Comparison of ENCODE assay signal across 19 mouse cellular contexts in the genomic region with DNA sequence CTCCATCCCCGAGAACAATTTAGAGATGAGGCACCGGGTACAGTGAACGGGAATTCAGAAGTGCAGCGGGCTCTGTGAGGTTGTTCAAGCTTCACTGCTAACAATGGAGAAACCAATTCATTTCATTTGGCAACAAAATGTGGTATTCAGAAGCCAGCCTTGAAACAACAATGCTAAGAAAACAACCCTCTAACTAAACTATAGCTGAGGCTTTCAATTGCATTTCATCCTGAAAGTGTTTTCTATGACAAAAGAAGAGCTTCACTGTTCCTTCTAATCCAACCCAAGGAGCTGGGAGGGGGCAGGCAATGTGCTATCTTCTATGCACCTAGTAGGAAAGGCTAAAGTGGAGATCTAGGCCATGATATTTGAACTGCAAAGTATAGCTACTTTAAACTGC.
"Had no signal": no experiment of that assay in that cellular context is flagged by ENCODE, and none has a peak within 500 bp of the region (broad histone marks: within the 10 kb centered on the region; RNA-seq: fewer than 3 reads in every experiment).

No protein-coding gene starts in this region.

- H3K27me3 ChIP-seq: intestine, embryonic 15.5 days; kidney, embryonic 15.5 days; liver, embryonic 12.5 days; liver, embryonic 15.5 days; lung, embryonic 15.5 days; megakaryocyte, embryonic 14.5 days; neural tube, embryonic 12.5 days; neural tube, embryonic 15.5 days; stomach, embryonic 15.5 days had no signal

- ATAC-seq: intestine, embryonic 15.5 days; liver, embryonic 12.5 days had no signal

- H3K9me3 ChIP-seq: intestine, embryonic 15.5 days; kidney, embryonic 15.5 days; liver, embryonic 12.5 days; liver, embryonic 15.5 days; lung, embryonic 15.5 days; megakaryocyte, embryonic 14.5 days; midbrain, embryonic 10.5 days; neural tube, embryonic 12.5 days; neural tube, embryonic 15.5 days; stomach, embryonic 15.5 days had no signal

- H3K36me3 ChIP-seq: intestine, embryonic 15.5 days; liver, embryonic 12.5 days; liver, embryonic 15.5 days; lung, embryonic 15.5 days; midbrain, embryonic 10.5 days; neural tube, embryonic 12.5 days; neural tube, embryonic 15.5 days; stomach, embryonic 15.5 days had no signal

- H3K4me1 ChIP-seq: intestine, embryonic 15.5 days; liver, embryonic 12.5 days; liver, embryonic 15.5 days; lung, embryonic 15.5 days; megakaryocyte, embryonic 14.5 days; neural tube, embryonic 12.5 days; neural tube, embryonic 15.5 days; stomach, embryonic 15.5 days had no signal

- H3K4me3 ChIP-seq: intestine, embryonic 15.5 days; kidney, embryonic 15.5 days; liver, embryonic 12.5 days; liver, embryonic 15.5 days; lung, embryonic 15.5 days; megakaryocyte, embryonic 14.5 days; midbrain, embryonic 10.5 days; neural tube, embryonic 12.5 days; neural tube, embryonic 15.5 days; stomach, embryonic 15.5 days had no signal

- H3K9ac ChIP-seq: intestine, embryonic 15.5 days; kidney, embryonic 15.5 days; liver, embryonic 12.5 days; liver, embryonic 15.5 days; lung, embryonic 15.5 days; neural tube, embryonic 12.5 days; neural tube, embryonic 15.5 days; stomach, embryonic 15.5 days had no signal

- H3K27ac ChIP-seq: intestine, embryonic 15.5 days; kidney, embryonic 15.5 days; liver, embryonic 12.5 days; liver, embryonic 15.5 days; lung, embryonic 15.5 days; midbrain, embryonic 10.5 days; neural tube, embryonic 12.5 days; neural tube, embryonic 15.5 days; stomach, embryonic 15.5 days had no signal

- H3K4me2 ChIP-seq: intestine, embryonic 15.5 days; kidney, embryonic 15.5 days; liver, embryonic 12.5 days; liver, embryonic 15.5 days; lung, embryonic 15.5 days; neural tube, embryonic 12.5 days; neural tube, embryonic 15.5 days; stomach, embryonic 15.5 days had no signal

- DNase-seq: kidney, adult 11 months; kidney, postnatal 10 days; liver; lung, adult 18-20 months; lung, postnatal 10 days; midbrain, embryonic 14.5 days; right cerebral cortex, postnatal 25 days; spleen, adult 18-20 months; thymus, postnatal 25 days had no signal
